Mouse (Mus musculus): ENCODE measurements at regions not wholly inside any gene's neighbourhood (a gene's known extent, or its start where the extent isn't known, plus 50 kb on each side); places are given as distances from the start of the nearest gene placed in this dataset.
A peak's percentile ranks its signal among the peaks of the same experiment; 100 is the strongest.
"Not testable (repeated sequence)": the region's sequence is repeated elsewhere in the genome, so short reads cannot be mapped to it uniquely, and the experiment has no call there.

GRCm38 (mm10) chr2:85280580-85280979, 58.5 kb downstream of the Olfr987 start:
- 42% methylated on average over 2 of the region's 2 CpGs for WGBS
- peak; percentile 36; the same call in 1 of the 2 replicates for ATAC-seq (ENCODE audit: low read depth)

DNA sequence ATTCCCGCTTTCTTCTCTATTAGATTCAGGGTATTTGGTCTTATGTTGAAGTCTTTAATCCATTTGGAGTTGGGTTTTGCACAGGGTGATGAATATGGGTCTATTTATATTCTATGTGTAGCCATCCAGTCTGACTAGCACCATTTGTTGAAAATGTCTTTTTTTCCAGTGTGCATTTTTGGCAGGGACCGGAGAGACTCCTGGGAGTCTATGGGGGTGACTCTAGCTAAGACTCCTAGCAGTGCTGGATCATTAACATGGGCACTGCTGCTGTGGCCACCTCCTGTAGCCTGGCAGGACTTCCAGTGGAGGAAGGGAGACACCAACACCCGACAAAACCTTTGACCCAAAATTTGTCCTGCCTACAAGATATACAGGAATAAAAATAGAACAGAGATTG, 61.0 kb downstream of the Olfr987 start:
- no peak for ATAC-seq (ENCODE audit: low read depth)
- no peaks in the 10 kb centered on the region for H3K9me3 ChIP-seq
- H3K4me2 ChIP-seq, result no peak overlapping the region
- H3K9ac ChIP-seq, result no peak overlapping the region
- H3K4me1 ChIP-seq (replicated peaks), result 0 out of 2 replicates have a peak, but pooled peaks cover 3% of the 10 kb centered on the region
- 87% methylated on average over 3 of the region's 3 CpGs for WGBS
- no peak overlapping the region for H3K27ac ChIP-seq (replicated peaks)
- no peaks in the 10 kb centered on the region for H3K27me3 ChIP-seq
- H3K36me3 ChIP-seq, result no peaks in the 10 kb centered on the region
- H3K4me3 ChIP-seq, result no peak overlapping the region

More at GRCm38 (mm10) chr2:85280580-85280979, 58.5 kb downstream of the Olfr987 start:
- H3K36me3 ChIP-seq, result no peaks in the 10 kb centered on the region
- H3K4me3 ChIP-seq, result no peak overlapping the region
- H3K27me3 ChIP-seq, result no peaks in the 10 kb centered on the region
- no peak overlapping the region for H3K4me2 ChIP-seq
- H3K4me1 ChIP-seq (replicated peaks), result 0 out of 2 replicates have a peak, but pooled peaks cover 8% of the 10 kb centered on the region
- H3K27ac ChIP-seq (replicated peaks), result no peak overlapping the region
- no peak overlapping the region for H3K9ac ChIP-seq
- H3K9me3 ChIP-seq, result no peaks in the 10 kb centered on the region

- H3K4me1 ChIP-seq (replicated peaks), result 0 out of 2 replicates have a peak, but pooled peaks cover 3% of the 10 kb centered on the region
- no peak overlapping the region for H3K4me2 ChIP-seq
- H3K4me3 ChIP-seq, result no peak overlapping the region
- ATAC-seq (ENCODE audit: low read depth), result no peak
- no peak overlapping the region for H3K9ac ChIP-seq
- H3K27ac ChIP-seq (replicated peaks), result no peak overlapping the region
- H3K9me3 ChIP-seq, result no peaks in the 10 kb centered on the region
- H3K27me3 ChIP-seq, result no peaks in the 10 kb centered on the region
- no peaks in the 10 kb centered on the region for H3K36me3 ChIP-seq
- WGBS, result 95% methylated on average over 1 of the region's 1 CpGs
Observed at GRCm38 (mm10) chr2:85277433-85277832, 61.7 kb downstream of the Olfr987 start.

DNA sequence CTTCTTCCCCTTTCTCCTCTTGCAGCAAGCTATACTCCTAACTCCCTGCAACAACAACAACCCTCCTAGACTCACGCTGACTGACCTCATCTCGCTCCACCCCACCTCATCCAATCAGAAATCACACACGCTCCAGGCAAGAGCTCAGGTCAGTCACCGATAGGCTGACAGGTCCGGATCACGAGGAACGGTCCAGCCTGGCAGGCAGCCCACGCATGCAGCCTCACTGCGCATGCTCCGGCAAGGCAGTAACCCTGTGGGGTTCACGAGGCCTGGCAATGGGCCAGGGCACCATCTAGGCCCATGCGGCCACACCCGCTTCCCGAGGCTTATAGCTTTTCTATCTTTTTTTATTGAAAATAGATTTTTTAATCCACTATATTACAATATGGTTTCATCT, 69.8 kb upstream of the Lrrc55 start:
- not testable (repeated sequence) for H3K27ac ChIP-seq (replicated peaks); ATAC-seq (ENCODE audit: low read depth); H3K9me3 ChIP-seq; H3K36me3 ChIP-seq; H3K4me3 ChIP-seq; H3K27me3 ChIP-seq; H3K9ac ChIP-seq; H3K4me1 ChIP-seq (replicated peaks); H3K4me2 ChIP-seq
- WGBS, result 90% methylated on average over 14 of the region's 14 CpGs

GRCm38 (mm10) chr2:85265667-85266066, 68.7 kb upstream of the Lrrc55 start:
- Histone ChIP-seq H3K27me3 (no peaks in the 10 kb centered on the region), H3K4me2 (no peak overlapping the region), H3K36me3 (no peaks in the 10 kb centered on the region), H3K27ac (replicated peaks) (no peak overlapping the region), H3K4me1 (replicated peaks) (no peaks in the 10 kb centered on the region), H3K4me3 (no peak overlapping the region), H3K9me3 (no peaks in the 10 kb centered on the region), H3K9ac (no peak overlapping the region)
- no peak for ATAC-seq (ENCODE audit: low read depth)

DNA sequence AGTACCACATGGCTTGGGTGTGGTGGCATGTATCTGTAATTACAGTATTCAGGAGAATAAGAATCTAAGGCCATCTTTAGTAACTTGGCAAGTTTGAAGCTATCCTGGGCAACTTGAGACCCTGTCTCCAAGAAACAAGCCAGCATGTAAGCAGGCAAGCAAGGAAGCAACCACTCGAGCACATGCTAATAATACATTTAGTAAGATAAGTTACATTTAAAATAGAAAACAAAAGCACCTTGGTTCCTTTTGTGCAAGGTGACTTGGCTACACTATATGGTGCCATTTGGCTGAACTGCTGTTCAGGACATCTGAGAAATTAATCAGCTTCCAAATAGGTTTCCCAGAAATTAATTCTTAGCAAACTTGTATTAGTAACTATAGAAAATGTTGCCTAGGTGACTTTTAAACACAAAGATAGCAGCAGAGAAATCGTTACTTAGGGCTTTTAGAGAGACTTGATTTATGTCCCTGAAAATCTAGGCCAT, 68.1 kb upstream of the Lrrc55 start:
- Histone ChIP-seq H3K9ac (no peak overlapping the region), H3K9me3 (no peaks in the 10 kb centered on the region), H3K27ac (replicated peaks) (no peak overlapping the region), H3K27me3 (no peaks in the 10 kb centered on the region), H3K4me3 (no peak overlapping the region), H3K4me1 (replicated peaks) (no peaks in the 10 kb centered on the region), H3K36me3 (no peaks in the 10 kb centered on the region), H3K4me2 (no peak overlapping the region)
- ATAC-seq (ENCODE audit: low read depth), result no peak
- WGBS, result 46% methylated on average over 2 of the region's 2 CpGs

DNA sequence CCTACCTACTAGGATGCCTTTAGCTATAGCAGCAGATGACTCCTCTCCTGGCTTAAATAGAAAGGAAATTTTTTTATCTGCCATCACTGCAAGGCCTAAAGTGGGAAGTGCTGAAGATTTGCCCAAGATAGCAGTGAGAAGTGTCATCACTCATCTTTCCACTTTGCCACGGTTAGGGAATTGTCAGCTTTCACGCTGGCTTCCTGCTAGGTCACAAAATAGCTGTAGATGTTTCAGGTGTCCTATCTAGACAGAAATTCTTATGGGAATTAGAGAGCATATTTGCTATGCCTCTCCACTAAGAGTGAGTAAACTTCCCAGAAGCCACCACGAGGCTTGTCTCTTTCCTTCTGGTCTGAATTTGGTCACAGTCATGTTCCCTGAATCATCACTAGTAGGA, 60.4 kb upstream of the Lrrc55 start:
- no peak overlapping the region for H3K4me2 ChIP-seq
- no peak overlapping the region for H3K27ac ChIP-seq (replicated peaks)
- 93% methylated on average over 3 of the region's 3 CpGs for WGBS
- H3K4me1 ChIP-seq (replicated peaks), result peaks cover 11% of the 10 kb centered on the region
- H3K27me3 ChIP-seq, result no peaks in the 10 kb centered on the region
- no peak for ATAC-seq (ENCODE audit: low read depth)
- no peaks in the 10 kb centered on the region for H3K36me3 ChIP-seq
- no peak overlapping the region for H3K9ac ChIP-seq
- H3K9me3 ChIP-seq, result no peaks in the 10 kb centered on the region
- H3K4me3 ChIP-seq, result no peak overlapping the region

DNA sequence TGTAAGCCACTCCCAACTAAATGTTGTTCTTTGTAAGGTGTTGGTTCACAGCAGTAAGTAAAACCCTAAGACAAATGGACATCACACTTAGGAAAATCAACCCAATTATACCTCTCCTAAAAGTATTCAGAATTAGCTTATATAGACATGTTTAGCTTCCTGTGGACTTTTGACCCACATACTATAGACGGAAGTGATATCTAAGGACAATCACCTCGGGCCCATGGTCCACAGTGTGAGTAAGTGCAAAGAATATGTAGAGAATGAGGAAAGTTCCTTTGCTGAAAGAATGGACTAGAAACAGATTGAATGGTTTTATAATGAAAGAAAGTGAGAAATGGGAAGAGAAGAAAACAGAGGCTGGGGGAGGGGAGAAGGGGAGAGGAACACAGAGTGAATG, 58.6 kb upstream of the Lrrc55 start:
- Histone ChIP-seq H3K36me3 (no peaks in the 10 kb centered on the region), H3K9ac (no peak overlapping the region), H3K27me3 (no peaks in the 10 kb centered on the region), H3K9me3 (no peaks in the 10 kb centered on the region), H3K27ac (replicated peaks) (no peak overlapping the region), H3K4me2 (no peak overlapping the region), H3K4me3 (no peak overlapping the region), H3K4me1 (replicated peaks) (peaks cover 12% of the 10 kb centered on the region)
- ATAC-seq (ENCODE audit: low read depth), result no peak
- 81% methylated on average over 2 of the region's 2 CpGs for WGBS

- peak overlapping the region; percentile 7; the same call in 1 of the 2 replicates for H3K4me2 ChIP-seq
Observed at GRCm38 (mm10) chr2:85252343-85253285, 55.6 kb upstream of the Lrrc55 start.

DNA sequence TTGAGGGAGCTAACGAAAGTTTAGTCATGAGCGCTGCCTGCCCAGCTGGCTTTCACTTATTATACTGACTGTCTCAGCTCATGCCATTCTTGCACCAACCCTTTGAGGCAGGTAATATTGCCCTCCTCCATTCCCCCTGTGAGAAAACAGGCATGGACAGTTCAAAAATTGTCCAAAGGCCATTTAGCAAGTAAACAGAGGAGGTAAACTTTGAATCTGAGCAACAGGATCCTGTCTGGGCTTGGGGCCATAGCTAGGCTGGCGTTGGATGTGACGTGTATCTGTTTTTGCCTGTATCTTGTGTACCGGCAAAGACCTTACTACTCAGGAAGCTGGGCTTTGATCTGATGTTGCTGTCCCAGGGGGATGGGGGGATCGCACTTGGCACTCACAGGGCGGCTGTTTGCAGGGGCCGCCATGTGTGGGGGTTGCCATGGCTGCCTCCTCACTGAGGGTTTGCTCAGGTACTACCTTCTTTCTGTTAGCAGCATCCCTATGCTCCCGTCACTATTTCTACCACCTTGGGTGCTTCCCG, 53.1 kb upstream of the Lrrc55 start:
- ATAC-seq (ENCODE audit: low read depth), result no peak
- Histone ChIP-seq H3K36me3 (no peaks in the 10 kb centered on the region), H3K4me1 (replicated peaks) (peaks cover 12% of the 10 kb centered on the region), H3K4me3 (no peak overlapping the region), H3K9ac (no peak overlapping the region), H3K27me3 (no peaks in the 10 kb centered on the region), H3K9me3 (no peaks in the 10 kb centered on the region), H3K4me2 (no peak overlapping the region), H3K27ac (replicated peaks) (no peak overlapping the region)
- 83% methylated on average over 10 of the region's 10 CpGs for WGBS

More at GRCm38 (mm10) chr2:85252343-85253285, 55.6 kb upstream of the Lrrc55 start:
- peak; percentile 53; the same call in 1 of the 2 replicates for ATAC-seq (ENCODE audit: low read depth)
- H3K4me3 ChIP-seq, result no peak overlapping the region
- H3K4me1 ChIP-seq (replicated peaks), result peaks cover 12% of the 10 kb centered on the region
- H3K9me3 ChIP-seq, result no peaks in the 10 kb centered on the region
- no peak overlapping the region for H3K27ac ChIP-seq (replicated peaks)
- H3K36me3 ChIP-seq, result no peaks in the 10 kb centered on the region
- no peaks in the 10 kb centered on the region for H3K27me3 ChIP-seq
- 35% methylated on average over 16 of the region's 16 CpGs for WGBS
- H3K9ac ChIP-seq, result no peak overlapping the region
